In genomic region chr11:32057861-32058260, GRCm38 (mm10) we compare ENCODE assay signal across 20 mouse cellular contexts. TPM values are rescaled to one million over a fixed set of nuclear protein-coding genes. Genes with fewer than 3 reads are reported as not detected.
DNase-seq lines count a peak whose midpoint lies in the region; ATAC-seq and TF ChIP-seq lines count a peak whose summit lies in the region.
"Had no signal": no experiment of that assay in that cellular context is flagged by ENCODE, and none has a peak within 500 bp of the region (broad histone marks: within the 10 kb centered on the region; RNA-seq: fewer than 3 reads in every experiment).

No protein-coding gene starts in this region.

- peaks cover 6% of the 10 kb centered on the region for H3K4me1 ChIP-seq in forebrain, embryonic 14.5 days (ENCODE audit: control insufficient read depth, insufficient read depth, low read length)
- H3K4me1 ChIP-seq in hindbrain, embryonic 12.5 days, result peaks cover 13% of the 10 kb centered on the region
- H3K4me1 ChIP-seq in midbrain, embryonic 12.5 days, result peaks cover 27% of the 10 kb centered on the region
- H3K4me1 ChIP-seq in olfactory bulb, adult 2 months (ENCODE audit: control insufficient read depth, insufficient read depth, low read length), result peaks cover 28% of the 10 kb centered on the region
- H3K4me1 ChIP-seq: intestine, embryonic 15.5 days; lung, embryonic 15.5 days had no signal

- no peak overlapping the region for H3K4me2 ChIP-seq in forebrain, embryonic 14.5 days (ENCODE audit: low read length)
- H3K4me2 ChIP-seq in hindbrain, embryonic 12.5 days (replicated peaks), result 0 out of 2 replicates have a peak overlapping the region, but pooled peaks have one; percentile 15
- H3K4me2 ChIP-seq in midbrain, embryonic 12.5 days (replicated peaks), result no peak overlapping the region
- H3K4me2 ChIP-seq: embryonic facial prominence, embryonic 15.5 days; intestine, embryonic 15.5 days; liver, embryonic 11.5 days; lung, embryonic 15.5 days; neural tube, embryonic 12.5 days had no signal

- H3K27me3 ChIP-seq in forebrain, embryonic 14.5 days (replicated peaks; ENCODE audit: control insufficient read depth, insufficient read depth, low read length), result no peaks in the 10 kb centered on the region
- H3K27me3 ChIP-seq in hindbrain, embryonic 12.5 days, result peaks cover 4% of the 10 kb centered on the region; the same call in 1 of the 2 replicates
- H3K27me3 ChIP-seq in midbrain, embryonic 12.5 days, result 0 out of 2 replicates have a peak, but pooled peaks cover 5% of the 10 kb centered on the region
- H3K27me3 ChIP-seq: embryonic facial prominence, embryonic 15.5 days; intestine, embryonic 15.5 days; lung, embryonic 15.5 days; neural tube, embryonic 12.5 days had no signal

- WGBS in forebrain, embryonic 14.5 days, result 56% methylated on average over 13 of the region's 13 CpGs
- WGBS in hindbrain, embryonic 12.5 days, result 41% methylated on average over 13 of the region's 13 CpGs
- 46% methylated on average over 13 of the region's 13 CpGs for WGBS in midbrain, embryonic 12.5 days
- whole genome bisulfite sequencing in olfactory bulb, adult 2 months, result 39% methylated on average over 13 of the region's 13 CpGs

- no peak for ATAC-seq in forebrain, embryonic 14.5 days
- ATAC-seq in hindbrain, embryonic 12.5 days (ENCODE audit: low FRiP score), result peak; percentile 41; the same call in 1 of the 2 replicates
- ATAC-seq in midbrain, embryonic 12.5 days (ENCODE audit: low FRiP score, low read depth), result peak; percentile 55
- no peak for ATAC-seq in cerebellum, adult (ENCODE audit: insufficient number of reproducible peaks, low FRiP score, low TSS enrichment)
- ATAC-seq: CD4-positive, CD25-positive, alpha-beta regulatory T cell, adult 4 months; intestine, embryonic 15.5 days had no signal

- no peak for TF ChIP-seq CTCF in olfactory bulb, adult 2 months (IDR thresholded peaks at IDR 0.05; ENCODE audit: insufficient read depth, low read depth, low read length)

- H3K36me3 ChIP-seq in forebrain, embryonic 14.5 days (ENCODE audit: control insufficient read depth, insufficient read depth, low read length), result peaks cover 52% of the 10 kb centered on the region
- peaks cover 41% of the 10 kb centered on the region for H3K36me3 ChIP-seq in hindbrain, embryonic 12.5 days
- H3K36me3 ChIP-seq in midbrain, embryonic 12.5 days, result peaks cover 32% of the 10 kb centered on the region
- H3K36me3 ChIP-seq: embryonic facial prominence, embryonic 15.5 days; intestine, embryonic 15.5 days; lung, embryonic 15.5 days had no signal

- no peak for TF ChIP-seq POLR2A in olfactory bulb, adult 2 months (IDR thresholded peaks at IDR 0.05; ENCODE audit: insufficient read depth, low read depth, low read length)

- DNase-seq in forebrain, embryonic 14.5 days (ENCODE audit: low spot score), result no peak
- no peak for DNase-seq in left cerebral cortex, adult 8-10 months (ENCODE audit: low spot score in 2 of 2)
- DNase-seq in right cerebral cortex, postnatal 4 days, result no peak
- DNase-seq: adrenal gland, postnatal 10 days; cerebellum, adult 9-11 months; gastrocnemius, postnatal 14 days; heart, postnatal 10 days; kidney, postnatal 10 days; right cerebral cortex, postnatal 14 days; thymus, adult 18-20 months had no signal

- H3K4me3 ChIP-seq in forebrain, embryonic 14.5 days (ENCODE audit: low read depth, low read length), result no peak overlapping the region
- H3K4me3 ChIP-seq in hindbrain, embryonic 12.5 days, result no peak overlapping the region
- no peak overlapping the region for H3K4me3 ChIP-seq in midbrain, embryonic 12.5 days
- H3K4me3 ChIP-seq in olfactory bulb, adult 2 months (ENCODE audit: insufficient read depth, low read depth, low read length), result no peak overlapping the region
- H3K4me3 ChIP-seq: embryonic facial prominence, embryonic 15.5 days; intestine, embryonic 15.5 days; lung, embryonic 15.5 days; neural tube, embryonic 12.5 days had no signal

- H3K9me3 ChIP-seq in forebrain, embryonic 14.5 days (replicated peaks; ENCODE audit: control insufficient read depth, low read length), result no peaks in the 10 kb centered on the region
- no peaks in the 10 kb centered on the region for H3K9me3 ChIP-seq in hindbrain, embryonic 12.5 days (replicated peaks)
- H3K9me3 ChIP-seq in midbrain, embryonic 12.5 days, result no peaks in the 10 kb centered on the region
- H3K9me3 ChIP-seq: embryonic facial prominence, embryonic 15.5 days; intestine, embryonic 15.5 days; lung, embryonic 15.5 days; neural tube, embryonic 12.5 days had no signal

- peak overlapping the region; percentile 46 for H3K27ac ChIP-seq in forebrain, embryonic 14.5 days (ENCODE audit: low read depth, low read length)
- 0 out of 2 replicates have a peak overlapping the region, but pooled peaks have one; percentile 17 for H3K27ac ChIP-seq in hindbrain, embryonic 12.5 days
- H3K27ac ChIP-seq in midbrain, embryonic 12.5 days (replicated peaks), result peak overlapping the region; percentile 54
- H3K27ac ChIP-seq in olfactory bulb, adult 2 months (ENCODE audit: insufficient read depth, low read depth, low read length), result peak overlapping the region; percentile 59
- H3K27ac ChIP-seq: embryonic facial prominence, embryonic 15.5 days; intestine, embryonic 15.5 days; lung, embryonic 15.5 days had no signal

- H3K9ac ChIP-seq in forebrain, embryonic 14.5 days (ENCODE audit: low read length), result peak overlapping the region; percentile 13
- no peak overlapping the region for H3K9ac ChIP-seq in hindbrain, embryonic 12.5 days
- no peak overlapping the region for H3K9ac ChIP-seq in midbrain, embryonic 12.5 days (replicated peaks)
- H3K9ac ChIP-seq: embryonic facial prominence, embryonic 15.5 days; intestine, embryonic 15.5 days; lung, embryonic 15.5 days; neural tube, embryonic 12.5 days had no signal

RNA-seq across cellular contexts. Expression of gene Nsg2, which starts 57.6 kb away (rescaled TPM):
- polyA plus RNA-seq in forebrain, embryonic 14.5 days (2014; fragmentation: Nextera tagmentation; extraction: Ambion mirVana), result 304 and 315 TPM in 2 replicates
- polyA plus RNA-seq in hindbrain, embryonic 12.5 days (2016; fragmentation: Nextera tagmentation; extraction: Ambion mirVana), result 190 and 217 TPM in 2 replicates
- 193 and 198 TPM in 2 replicates for polyA plus RNA-seq in midbrain, embryonic 12.5 days (2016; fragmentation: Nextera tagmentation; extraction: Ambion mirVana)
- polyA plus RNA-seq in olfactory bulb, adult 2 months (2012; ENCODE audit: insufficient read depth, insufficient read length, low replicate concordance, missing spikeins), result 206 and 450 TPM in 2 replicates
- total RNA-seq in left cerebral cortex, adult 8-10 months (2022), result 100 to 1,000 TPM; 634 to 689 (median 664) TPM

Comparison
In these comparisons a context has a peak if more than half of its experiments do, and no peak if none do; other contexts are left out.
1. ATAC-seq: peak in hindbrain, embryonic 12.5 days (single experiment) and midbrain, embryonic 12.5 days (single experiment); none in forebrain, embryonic 14.5 days (single experiment) and cerebellum, adult (single experiment).
2. Peak in every context shown above with its lines, with median percentiles within 50 percentile points of each other: H3K27ac ChIP-seq.